Mouse (Mus musculus): ENCODE results near the gene Egflam. TPM values are rescaled to one million over a fixed set of nuclear protein-coding genes. Genes with fewer than 3 reads are reported as not detected.

Gene Egflam
- total and polyA plus RNA-seq, 3 experiments: not detected

- TF ChIP-seq ZMIZ1 (IDR thresholded peaks at IDR 0.05; ENCODE audit: low read depth, low read length): no peak
Measured at GRCm38 (mm10) chr15:7215845-7216244, 182.3 kb downstream of the Egflam start (continued).

- no peak overlapping the region for H3K4me3 ChIP-seq (replicated peaks in 1 of 3; ENCODE audit: low read depth in 2 of 3, low read length in 2 of 3, poor library complexity in 1 of 3)
- no peak for DNase-seq (ENCODE audit: extremely low read depth)
- in situ Hi-C loops (cut with MboI; ENCODE audit: low pct_ligation_motif_present, low pct_unique_long_range_greater_than_20kb, low sequenced_read_pairs): no loop called here
- TF ChIP-seq POLR2AphosphoS2 (IDR thresholded peaks at IDR 0.05; ENCODE audit: low read depth, low read length) (no peak), TBP (conservative IDR thresholded peaks at IDR 0.05; ENCODE audit: low read depth, low read length) (no peak), ZC3H11A (IDR thresholded peaks at IDR 0.05; ENCODE audit: low read depth, low read length) (no peak), EP300 (IDR thresholded peaks at IDR 0.05; ENCODE audit: low read length) (no peak), BHLHE40 (IDR thresholded peaks at IDR 0.05; ENCODE audit: low read depth, low read length) (no peak), NRF1 (IDR thresholded peaks at IDR 0.05; ENCODE audit: low read depth, low read length) (no peak), MXI1 (IDR thresholded peaks at IDR 0.05; ENCODE audit: low read depth, low read length) (no peak), ETS1 (conservative IDR thresholded peaks at IDR 0.05; ENCODE audit: low read depth, low read length) (no peak), ZMIZ1 (IDR thresholded peaks at IDR 0.05; ENCODE audit: low read depth, low read length) (no peak), ZKSCAN1 (IDR thresholded peaks at IDR 0.05; ENCODE audit: borderline replicate concordance, low read depth, low read length) (no peak), CHD1 (IDR thresholded peaks at IDR 0.05; ENCODE audit: low read depth, low read length) (no peak), RCOR1 (conservative IDR thresholded peaks at IDR 0.05; ENCODE audit: low read depth, low read length) (no peak), CHD2 (IDR thresholded peaks at IDR 0.05; ENCODE audit: low read length) (no peak), KAT2A (IDR thresholded peaks at IDR 0.05; ENCODE audit: insufficient replicate concordance, low read length) (no peak), SMC3 (IDR thresholded peaks at IDR 0.05; ENCODE audit: low read depth, low read length) (no peak), MAX (IDR thresholded peaks at IDR 0.05; ENCODE audit: low read length) (no peak)
- H3K4me1 ChIP-seq (ENCODE audit: control insufficient read depth in 1 of 2, insufficient read depth in 2 of 2): peaks cover 2 to 9% of the 10 kb centered on the region in 2 experiments
- dilution Hi-C loops (cut with MboI; ENCODE audit: extremely low pct_ligation_motif_present, extremely low pct_unique_long_range_greater_than_20kb, low sequenced_read_pairs): no loop called here
- H3K9ac ChIP-seq (ENCODE audit: insufficient read depth, low read depth): no peak overlapping the region
- H3K27me3 ChIP-seq (replicated peaks): peaks cover 79% of the 10 kb centered on the region
- H3K79me2 ChIP-seq (replicated peaks; ENCODE audit: control insufficient read depth, extremely low read depth, insufficient read depth, poor library complexity, severe bottlenecking): no peaks in the 10 kb centered on the region
- H3K36me3 ChIP-seq (replicated peaks in 1 of 2; ENCODE audit: control insufficient read depth in 1 of 2, insufficient read depth in 1 of 2, low read length in 1 of 2): no peaks in the 10 kb centered on the region
- H3K9me3 ChIP-seq (replicated peaks; ENCODE audit: low read length): no peaks in the 10 kb centered on the region
- no peak overlapping the region for H3K4me2 ChIP-seq (ENCODE audit: insufficient read depth, low read depth, poor library complexity, severe bottlenecking)
- H3K27ac ChIP-seq (ENCODE audit: insufficient read depth, low read depth): no peak overlapping the region
Measured at GRCm38 (mm10) chr15:7213683-7214082, 184.5 kb downstream of the Egflam start.

- in situ Hi-C loops (cut with MboI; ENCODE audit: low pct_ligation_motif_present, low pct_unique_long_range_greater_than_20kb, low sequenced_read_pairs) (no loop called here), dilution Hi-C loops (cut with MboI; ENCODE audit: extremely low pct_ligation_motif_present, extremely low pct_unique_long_range_greater_than_20kb, low sequenced_read_pairs) (no loop called here)
- Histone ChIP-seq H3K79me2 (replicated peaks; ENCODE audit: control insufficient read depth, extremely low read depth, insufficient read depth, poor library complexity, severe bottlenecking) (no peaks in the 10 kb centered on the region), H3K4me3 (replicated peaks in 1 of 3; ENCODE audit: low read depth in 2 of 3, low read length in 2 of 3, poor library complexity in 1 of 3) (no peak overlapping the region), H3K9me3 (replicated peaks; ENCODE audit: low read length) (no peaks in the 10 kb centered on the region), H3K4me2 (ENCODE audit: insufficient read depth, low read depth, poor library complexity, severe bottlenecking) (no peak overlapping the region), H3K4me1 (ENCODE audit: control insufficient read depth in 1 of 2, insufficient read depth in 2 of 2) (no peaks in the 10 kb centered on the region), H3K36me3 (replicated peaks in 1 of 2; ENCODE audit: control insufficient read depth in 1 of 2, insufficient read depth in 1 of 2, low read length in 1 of 2) (no peaks in the 10 kb centered on the region), H3K27me3 (replicated peaks) (peaks cover 92% of the 10 kb centered on the region), H3K27ac (ENCODE audit: insufficient read depth, low read depth) (no peak overlapping the region), H3K9ac (ENCODE audit: insufficient read depth, low read depth) (no peak overlapping the region)
- no peak for TF ChIP-seq CHD2 (IDR thresholded peaks at IDR 0.05; ENCODE audit: low read length)
- no peak for TF ChIP-seq GABPA (IDR thresholded peaks at IDR 0.05; ENCODE audit: insufficient replicate concordance, low read depth, low read length)
- no peak for TF ChIP-seq NRF1 (IDR thresholded peaks at IDR 0.05; ENCODE audit: low read depth, low read length)
- TF ChIP-seq USF1 (IDR thresholded peaks at IDR 0.05; ENCODE audit: low read depth, low read length): no peak
- no peak for DNase-seq (ENCODE audit: extremely low read depth)
Measured at GRCm38 (mm10) chr15:7208180-7208579, 190.0 kb downstream of the Egflam start.
